Mouse (Mus musculus): Measurements from ENCODE around the gene Cd40lg. TPM values are rescaled to one million over a fixed set of nuclear protein-coding genes. Genes with fewer than 3 reads are reported as not detected.

Cd40lg gene
- not detected in 2 replicates for polyA plus RNA-seq (2015; fragmentation: Nextera tagmentation; extraction: Ambion mirVana)

DNA sequence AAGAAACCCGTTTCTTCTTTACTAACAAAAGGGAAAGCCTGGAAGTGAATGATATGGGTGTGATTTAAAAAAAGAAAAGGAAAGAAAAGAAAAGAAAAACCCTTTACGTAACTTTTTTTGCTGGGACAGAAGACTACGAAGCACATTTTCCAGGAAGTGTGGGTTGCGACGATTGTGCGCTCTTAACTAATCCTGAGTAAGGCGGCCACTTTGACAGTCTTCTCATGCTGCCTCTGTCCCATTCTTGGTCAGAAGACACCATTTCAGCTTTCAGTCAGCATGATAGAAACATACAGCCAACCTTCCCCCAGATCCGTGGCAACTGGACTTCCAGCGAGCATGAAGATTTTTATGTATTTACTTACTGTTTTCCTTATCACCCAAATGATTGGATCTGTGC is at the start of gene Cd40lg:
Cd40lg (plus strand) TSS at position 268 of the 400 bp plus-strand sequence.
- H3K36me3 ChIP-seq (replicated peaks; ENCODE audit: insufficient read depth, low read length): no peaks in the 10 kb centered on the region
- no peak for TF ChIP-seq EP300 (IDR thresholded peaks at IDR 0.05; ENCODE audit: low read depth)
- no peak for TF ChIP-seq CTCF (IDR thresholded peaks at IDR 0.05; ENCODE audit: low read depth)
- no peak for ATAC-seq
- no peak within 1 kb of the TSS for H3K4me2 ChIP-seq (ENCODE audit: low read depth, low read length)
- no peak within 1 kb of the TSS for H3K4me3 ChIP-seq (ENCODE audit: low read depth, low read length)
- no peaks in the 10 kb centered on the region for H3K27me3 ChIP-seq (ENCODE audit: insufficient read depth, low read length)
- H3K4me1 ChIP-seq (ENCODE audit: insufficient read depth): no peaks in the 10 kb centered on the region
- WGBS (ENCODE audit: insufficient replicate concordance): 73% methylated on average over 9 of the region's 9 CpGs
- DNase-seq: no peak
- H3K27ac ChIP-seq (ENCODE audit: low read depth): no peak within 1 kb of the TSS
- H3K9ac ChIP-seq (replicated peaks): no peak within 1 kb of the TSS
- H3K9me3 ChIP-seq (ENCODE audit: low read length): no peaks in the 10 kb centered on the region

- no peaks in the 10 kb centered on the region for H3K4me1 ChIP-seq (ENCODE audit: insufficient read depth)
- no peak for ATAC-seq
- H3K9ac ChIP-seq (replicated peaks): no peak overlapping the region
- no peak overlapping the region for H3K4me2 ChIP-seq (ENCODE audit: low read depth, low read length)
- 50% methylated on average over 1 of the region's 1 CpGs for WGBS (ENCODE audit: insufficient replicate concordance)
- H3K27me3 ChIP-seq (ENCODE audit: insufficient read depth, low read length): no peaks in the 10 kb centered on the region
- no peak for TF ChIP-seq CTCF (IDR thresholded peaks at IDR 0.05; ENCODE audit: low read depth)
- no peak for TF ChIP-seq EP300 (IDR thresholded peaks at IDR 0.05; ENCODE audit: low read depth)
- H3K9me3 ChIP-seq (ENCODE audit: low read length): no peaks in the 10 kb centered on the region
- no peaks in the 10 kb centered on the region for H3K36me3 ChIP-seq (replicated peaks; ENCODE audit: insufficient read depth, low read length)
- no peak overlapping the region for H3K27ac ChIP-seq (ENCODE audit: low read depth)
- no peak for DNase-seq
- H3K4me3 ChIP-seq (ENCODE audit: low read depth, low read length): no peak overlapping the region
These were observed 45.4 kb upstream of the Cd40lg start for GRCm38 (mm10) chrX:57166549-57166948.

- no peak for ATAC-seq
- H3K4me3 ChIP-seq (ENCODE audit: low read depth, low read length): no peak overlapping the region
These were observed 40.7 kb upstream of the Cd40lg start for GRCm38 (mm10) chrX:57171269-57171668.

DNA sequence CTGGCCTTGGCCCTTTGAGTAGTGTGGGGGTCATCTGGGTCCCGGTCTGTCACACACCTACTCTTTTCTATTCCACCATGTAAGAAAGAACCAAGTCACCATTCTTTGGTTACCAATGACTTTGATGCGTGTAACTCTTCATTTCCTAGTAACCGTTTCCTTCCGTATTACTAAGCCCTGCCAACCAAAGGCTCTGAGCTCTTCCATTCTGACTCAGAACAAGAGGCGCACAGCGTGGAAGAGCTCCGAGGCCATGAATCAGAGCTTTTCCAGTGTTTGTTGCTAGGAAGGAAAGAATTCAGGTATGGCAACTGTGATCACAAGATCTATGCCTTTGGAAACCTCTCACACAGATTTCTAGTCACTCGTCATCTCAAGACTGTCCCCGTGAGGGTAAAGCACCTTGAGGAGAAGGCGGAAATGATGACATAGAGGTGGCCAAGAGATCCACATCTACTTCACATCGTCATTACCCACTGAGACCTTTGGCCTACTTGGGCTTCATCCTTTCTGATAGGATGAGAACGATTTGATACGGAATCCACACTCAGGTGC is 34.6 kb upstream of the Cd40lg start:
- Histone ChIP-seq H3K27me3 (ENCODE audit: insufficient read depth, low read length) (no peaks in the 10 kb centered on the region), H3K9ac (replicated peaks) (no peak overlapping the region), H3K27ac (ENCODE audit: low read depth) (no peak overlapping the region), H3K4me1 (ENCODE audit: insufficient read depth) (no peaks in the 10 kb centered on the region), H3K4me3 (ENCODE audit: low read depth, low read length) (no peak overlapping the region), H3K4me2 (ENCODE audit: low read depth, low read length) (no peak overlapping the region), H3K9me3 (ENCODE audit: low read length) (no peaks in the 10 kb centered on the region), H3K36me3 (replicated peaks; ENCODE audit: insufficient read depth, low read length) (no peaks in the 10 kb centered on the region)
- ATAC-seq (no peak), DNase-seq (no peak)
- 85% methylated on average over 13 of the region's 13 CpGs for WGBS (ENCODE audit: insufficient replicate concordance)
- TF ChIP-seq EP300 (IDR thresholded peaks at IDR 0.05; ENCODE audit: low read depth) (no peak), CTCF (IDR thresholded peaks at IDR 0.05; ENCODE audit: low read depth) (no peak)

More at GRCm38 (mm10) chrX:57171269-57171668, 40.7 kb upstream of the Cd40lg start:
- H3K9me3 ChIP-seq (ENCODE audit: low read length): no peaks in the 10 kb centered on the region
- H3K27me3 ChIP-seq (ENCODE audit: insufficient read depth, low read length): no peaks in the 10 kb centered on the region
- no peak overlapping the region for H3K4me2 ChIP-seq (ENCODE audit: low read depth, low read length)
- no peak overlapping the region for H3K9ac ChIP-seq (replicated peaks)
- H3K36me3 ChIP-seq (replicated peaks; ENCODE audit: insufficient read depth, low read length): no peaks in the 10 kb centered on the region
- no peak overlapping the region for H3K27ac ChIP-seq (ENCODE audit: low read depth)
- no peak for TF ChIP-seq CTCF (IDR thresholded peaks at IDR 0.05; ENCODE audit: low read depth)
- no peak for TF ChIP-seq EP300 (IDR thresholded peaks at IDR 0.05; ENCODE audit: low read depth)
- H3K4me1 ChIP-seq (ENCODE audit: insufficient read depth): no peaks in the 10 kb centered on the region
- DNase-seq: no peak

GRCm38 (mm10) chrX:57182470-57182869 is 29.5 kb upstream of the Cd40lg start:
- H3K4me2 ChIP-seq (ENCODE audit: low read depth, low read length): no peak overlapping the region
- WGBS (ENCODE audit: insufficient replicate concordance): 64% methylated on average over 2 of the region's 2 CpGs
- no peak overlapping the region for H3K27ac ChIP-seq (ENCODE audit: low read depth)
- no peak overlapping the region for H3K4me3 ChIP-seq (ENCODE audit: low read depth, low read length)
- H3K36me3 ChIP-seq (replicated peaks; ENCODE audit: insufficient read depth, low read length): no peaks in the 10 kb centered on the region
- no peaks in the 10 kb centered on the region for H3K9me3 ChIP-seq (ENCODE audit: low read length)
- no peak for DNase-seq
- TF ChIP-seq EP300 (IDR thresholded peaks at IDR 0.05; ENCODE audit: low read depth): no peak
- no peak for TF ChIP-seq CTCF (IDR thresholded peaks at IDR 0.05; ENCODE audit: low read depth)
- ATAC-seq: no peak
- 0 out of 2 replicates have a peak, but pooled peaks cover 3% of the 10 kb centered on the region for H3K27me3 ChIP-seq (ENCODE audit: insufficient read depth, low read length)
- H3K4me1 ChIP-seq (ENCODE audit: insufficient read depth): no peaks in the 10 kb centered on the region
- no peak overlapping the region for H3K9ac ChIP-seq (replicated peaks)

DNA sequence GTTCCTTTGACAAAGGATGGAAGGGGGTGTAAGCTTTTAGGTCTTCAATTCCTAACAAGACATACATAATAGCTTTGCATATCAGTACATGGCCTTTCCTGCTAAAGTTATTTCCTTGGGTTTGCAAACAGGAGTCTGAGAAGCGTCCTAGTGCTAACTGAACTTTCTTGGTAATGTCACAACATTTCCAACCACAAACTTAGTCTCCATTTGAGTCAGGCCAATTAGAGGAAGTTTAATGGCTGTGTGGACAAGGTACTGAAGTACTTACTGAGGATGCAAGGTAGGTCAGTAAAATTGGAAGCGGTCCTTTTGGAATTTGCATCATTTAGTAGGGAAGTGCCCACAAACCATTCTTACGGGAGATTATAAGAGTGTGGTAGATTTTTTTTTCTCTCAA is 28.6 kb upstream of the Cd40lg start:
- no peak for DNase-seq
- Histone ChIP-seq H3K4me2 (ENCODE audit: low read depth, low read length) (no peak overlapping the region), H3K27me3 (ENCODE audit: insufficient read depth, low read length) (0 out of 2 replicates have a peak, but pooled peaks cover 3% of the 10 kb centered on the region), H3K9me3 (ENCODE audit: low read length) (no peaks in the 10 kb centered on the region), H3K27ac (ENCODE audit: low read depth) (no peak overlapping the region), H3K9ac (replicated peaks) (no peak overlapping the region), H3K4me3 (ENCODE audit: low read depth, low read length) (no peak overlapping the region), H3K4me1 (ENCODE audit: insufficient read depth) (no peaks in the 10 kb centered on the region), H3K36me3 (replicated peaks; ENCODE audit: insufficient read depth, low read length) (no peaks in the 10 kb centered on the region)
- no peak for TF ChIP-seq CTCF (IDR thresholded peaks at IDR 0.05; ENCODE audit: low read depth)
- ATAC-seq: no peak
- 68% methylated on average over 3 of the region's 3 CpGs for WGBS (ENCODE audit: insufficient replicate concordance)

DNA sequence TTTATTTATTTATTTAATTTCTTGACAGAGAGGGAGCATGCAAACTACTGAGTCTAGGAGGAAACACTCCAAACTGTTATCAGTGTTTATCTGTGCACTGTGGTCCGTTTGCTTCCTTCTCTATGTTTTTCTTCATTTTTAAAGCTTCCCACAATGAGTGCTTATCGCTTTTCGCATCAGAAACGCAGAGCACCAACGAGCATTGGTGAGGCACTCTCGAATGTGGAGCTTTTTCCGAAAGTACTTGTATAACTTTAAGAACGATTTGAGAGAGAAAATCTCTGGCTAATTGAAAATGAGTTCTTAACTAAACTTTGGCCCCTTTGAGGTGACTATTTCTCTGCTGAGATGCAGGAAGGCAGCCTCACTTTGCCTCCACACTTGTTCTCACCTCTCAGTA is 24.6 kb upstream of the Cd40lg start:
- H3K4me1 ChIP-seq (ENCODE audit: insufficient read depth): no peaks in the 10 kb centered on the region
- whole genome bisulfite sequencing (ENCODE audit: insufficient replicate concordance): 50% methylated on average over 8 of the region's 8 CpGs
- H3K27me3 ChIP-seq (ENCODE audit: insufficient read depth, low read length): 0 out of 2 replicates have a peak, but pooled peaks cover 3% of the 10 kb centered on the region
- H3K4me2 ChIP-seq (ENCODE audit: low read depth, low read length): no peak overlapping the region
- DNase-seq: no peak
- no peak for ATAC-seq
- no peak overlapping the region for H3K27ac ChIP-seq (ENCODE audit: low read depth)
- TF ChIP-seq EP300 (IDR thresholded peaks at IDR 0.05; ENCODE audit: low read depth): no peak
- TF ChIP-seq CTCF (IDR thresholded peaks at IDR 0.05; ENCODE audit: low read depth): no peak
- H3K36me3 ChIP-seq (replicated peaks; ENCODE audit: insufficient read depth, low read length): no peaks in the 10 kb centered on the region
- no peak overlapping the region for H3K4me3 ChIP-seq (ENCODE audit: low read depth, low read length)
- no peak overlapping the region for H3K9ac ChIP-seq (replicated peaks)
- H3K9me3 ChIP-seq (ENCODE audit: low read length): no peaks in the 10 kb centered on the region

Data from liver, postnatal 0 days (tissue).